Mouse (Mus musculus): ENCODE data around the gene Cdkn1b. TPM values are rescaled to one million over a fixed set of nuclear protein-coding genes. Genes with fewer than 3 reads are reported as not detected.

The Cdkn1b gene
- polyA plus RNA-seq, 1 experiment from 2014 or later, result 16.1 TPM

- 67% methylated on average over 15 of the region's 15 CpGs for WGBS
- H3K9me3 ChIP-seq (ENCODE audit: control insufficient read depth, low read length), result no peaks in the 10 kb centered on the region
- no peaks in the 10 kb centered on the region for H3K27me3 ChIP-seq (ENCODE audit: control insufficient read depth, insufficient read depth, low read length)
- H3K36me3 ChIP-seq (ENCODE audit: control insufficient read depth, insufficient read depth, low read length), result no peaks in the 10 kb centered on the region
- peak overlapping the region; percentile 42; the same call in 1 of the 2 replicates for H3K4me3 ChIP-seq (ENCODE audit: low read depth, low read length)
- no peaks in the 10 kb centered on the region for H3K4me1 ChIP-seq (ENCODE audit: control insufficient read depth, insufficient read depth, low read length)
- no peak overlapping the region; the same call in 1 of the 2 replicates for H3K27ac ChIP-seq (replicated peaks; ENCODE audit: low read depth, low read length)
- DNase-seq (ENCODE audit: low spot score) (no peak), ATAC-seq (ENCODE audit: insufficient number of reproducible peaks, low FRiP score, low TSS enrichment, low read depth) (no peak)
- H3K9ac ChIP-seq (ENCODE audit: low read length), result peak overlapping the region; percentile 91
- peak overlapping the region; percentile 52 for H3K4me2 ChIP-seq (ENCODE audit: low read depth, severe bottlenecking)
These were observed 23.4 kb upstream of the Cdkn1b start for GRCm38 (mm10) chr6:134896570-134897436.

GRCm38 (mm10) chr6:134897443-134898094 lies 22.6 kb upstream of the Cdkn1b start:
- ATAC-seq (ENCODE audit: insufficient number of reproducible peaks, low FRiP score, low TSS enrichment, low read depth), result peak; percentile 89
- Histone ChIP-seq H3K9ac (ENCODE audit: low read length) (peak overlapping the region; percentile 91), H3K36me3 (ENCODE audit: control insufficient read depth, insufficient read depth, low read length) (no peaks in the 10 kb centered on the region), H3K27me3 (ENCODE audit: control insufficient read depth, insufficient read depth, low read length) (no peaks in the 10 kb centered on the region), H3K4me2 (ENCODE audit: low read depth, severe bottlenecking) (peak overlapping the region; percentile 52), H3K9me3 (ENCODE audit: control insufficient read depth, low read length) (no peaks in the 10 kb centered on the region), H3K4me1 (ENCODE audit: control insufficient read depth, insufficient read depth, low read length) (no peaks in the 10 kb centered on the region), H3K27ac (replicated peaks; ENCODE audit: low read depth, low read length) (peak overlapping the region; percentile 99), H3K4me3 (ENCODE audit: low read depth, low read length) (peak overlapping the region; percentile 42)
- under 1% methylated on average over 38 of the region's 38 CpGs for WGBS
- peak; percentile 98 for DNase-seq (ENCODE audit: low spot score)

GRCm38 (mm10) chr6:134898095-134898965 lies 21.9 kb upstream of the Cdkn1b start, which contains the start of gene Gpr19:
Gene Gpr19 (minus strand): TSS chr6:134898578.
- Histone ChIP-seq H3K9ac (ENCODE audit: low read length) (peak within 1 kb of the TSS; percentile 91), H3K9me3 (ENCODE audit: control insufficient read depth, low read length) (no peaks in the 10 kb centered on the region), H3K4me3 (ENCODE audit: low read depth, low read length) (peak within 1 kb of the TSS; percentile 42), H3K27ac (replicated peaks; ENCODE audit: low read depth, low read length) (peak within 1 kb of the TSS; percentile 99), H3K27me3 (ENCODE audit: control insufficient read depth, insufficient read depth, low read length) (no peaks in the 10 kb centered on the region), H3K4me1 (ENCODE audit: control insufficient read depth, insufficient read depth, low read length) (no peaks in the 10 kb centered on the region), H3K4me2 (ENCODE audit: low read depth, severe bottlenecking) (peak within 1 kb of the TSS; percentile 52), H3K36me3 (ENCODE audit: control insufficient read depth, insufficient read depth, low read length) (no peaks in the 10 kb centered on the region)
- WGBS, result under 1% methylated on average over 51 of the region's 51 CpGs
- ATAC-seq (ENCODE audit: insufficient number of reproducible peaks, low FRiP score, low TSS enrichment, low read depth) (peak; percentile 90), DNase-seq (ENCODE audit: low spot score) (peak; percentile 93)

GRCm38 (mm10) chr6:134903368-134903767 lies 16.8 kb upstream of the Cdkn1b start:
- H3K36me3 ChIP-seq (ENCODE audit: control insufficient read depth, insufficient read depth, low read length), result no peaks in the 10 kb centered on the region
- no peak overlapping the region for H3K4me3 ChIP-seq (ENCODE audit: low read depth, low read length)
- no peak for ATAC-seq (ENCODE audit: insufficient number of reproducible peaks, low FRiP score, low TSS enrichment, low read depth)
- H3K27ac ChIP-seq (replicated peaks; ENCODE audit: low read depth, low read length), result no peak overlapping the region
- no peak overlapping the region for H3K9ac ChIP-seq (ENCODE audit: low read length)
- WGBS, result 85% methylated on average over 4 of the region's 4 CpGs
- H3K4me1 ChIP-seq (ENCODE audit: control insufficient read depth, insufficient read depth, low read length), result no peaks in the 10 kb centered on the region
- H3K9me3 ChIP-seq (ENCODE audit: control insufficient read depth, low read length), result no peaks in the 10 kb centered on the region
- no peaks in the 10 kb centered on the region for H3K27me3 ChIP-seq (ENCODE audit: control insufficient read depth, insufficient read depth, low read length)
- H3K4me2 ChIP-seq (ENCODE audit: low read depth, severe bottlenecking), result no peak overlapping the region
- no peak for DNase-seq (ENCODE audit: low spot score)

GRCm38 (mm10) chr6:134903891-134904884 lies 16.0 kb upstream of the Cdkn1b start:
- Histone ChIP-seq H3K27ac (replicated peaks; ENCODE audit: low read depth, low read length) (no peak overlapping the region), H3K4me1 (ENCODE audit: control insufficient read depth, insufficient read depth, low read length) (no peaks in the 10 kb centered on the region), H3K9ac (ENCODE audit: low read length) (no peak overlapping the region), H3K27me3 (ENCODE audit: control insufficient read depth, insufficient read depth, low read length) (no peaks in the 10 kb centered on the region), H3K36me3 (ENCODE audit: control insufficient read depth, insufficient read depth, low read length) (no peaks in the 10 kb centered on the region), H3K4me3 (ENCODE audit: low read depth, low read length) (no peak overlapping the region), H3K4me2 (ENCODE audit: low read depth, severe bottlenecking) (no peak overlapping the region), H3K9me3 (ENCODE audit: control insufficient read depth, low read length) (no peaks in the 10 kb centered on the region)
- ATAC-seq (ENCODE audit: insufficient number of reproducible peaks, low FRiP score, low TSS enrichment, low read depth) (no peak), DNase-seq (ENCODE audit: low spot score) (no peak)
- WGBS, result 90% methylated on average over 10 of the region's 10 CpGs

- no peaks in the 10 kb centered on the region for H3K27me3 ChIP-seq (ENCODE audit: control insufficient read depth, insufficient read depth, low read length)
- no peak overlapping the region for H3K9ac ChIP-seq (ENCODE audit: low read length)
- DNase-seq (ENCODE audit: low spot score) (no peak), ATAC-seq (ENCODE audit: insufficient number of reproducible peaks, low FRiP score, low TSS enrichment, low read depth) (no peak)
- no peaks in the 10 kb centered on the region for H3K9me3 ChIP-seq (ENCODE audit: control insufficient read depth, low read length)
- no peaks in the 10 kb centered on the region for H3K4me1 ChIP-seq (ENCODE audit: control insufficient read depth, insufficient read depth, low read length)
- no peaks in the 10 kb centered on the region for H3K36me3 ChIP-seq (ENCODE audit: control insufficient read depth, insufficient read depth, low read length)
- no peak overlapping the region for H3K4me2 ChIP-seq (ENCODE audit: low read depth, severe bottlenecking)
- WGBS, result 74% methylated on average over 1 of the region's 1 CpGs
- H3K4me3 ChIP-seq (ENCODE audit: low read depth, low read length), result no peak overlapping the region
- no peak overlapping the region for H3K27ac ChIP-seq (replicated peaks; ENCODE audit: low read depth, low read length)
These were observed 14.4 kb upstream of the Cdkn1b start for GRCm38 (mm10) chr6:134905811-134906210.

- no peak overlapping the region for H3K27ac ChIP-seq (replicated peaks; ENCODE audit: low read depth, low read length)
- peaks cover 3% of the 10 kb centered on the region for H3K4me1 ChIP-seq (ENCODE audit: control insufficient read depth, insufficient read depth, low read length)
- ATAC-seq (ENCODE audit: insufficient number of reproducible peaks, low FRiP score, low TSS enrichment, low read depth) (no peak), DNase-seq (ENCODE audit: low spot score) (no peak)
- WGBS, result 88% methylated on average over 5 of the region's 5 CpGs
- H3K9ac ChIP-seq (ENCODE audit: low read length), result no peak overlapping the region
- H3K9me3 ChIP-seq (ENCODE audit: control insufficient read depth, low read length), result no peaks in the 10 kb centered on the region
- H3K36me3 ChIP-seq (ENCODE audit: control insufficient read depth, insufficient read depth, low read length), result no peaks in the 10 kb centered on the region
- no peak overlapping the region for H3K4me3 ChIP-seq (ENCODE audit: low read depth, low read length)
- no peak overlapping the region for H3K4me2 ChIP-seq (ENCODE audit: low read depth, severe bottlenecking)
- H3K27me3 ChIP-seq (ENCODE audit: control insufficient read depth, insufficient read depth, low read length), result no peaks in the 10 kb centered on the region
These were observed 5.7 kb upstream of the Cdkn1b start for GRCm38 (mm10) chr6:134914523-134914922.

Measured in limb, embryonic 11.5 days (tissue).